Mouse (Mus musculus) 3134 (cell line): Measurements from ENCODE around the gene Ldah.

Experiments used
- DNase-seq: peaks from one replicate; pipeline ENCODE4 v3.0.0-alpha.2; 2011; ENCODE audit warnings: low spot score; ENCODE audit not compliant: insufficient read length; ENCODE audit errors: extremely low read depth

Gene Ldah

DNA sequence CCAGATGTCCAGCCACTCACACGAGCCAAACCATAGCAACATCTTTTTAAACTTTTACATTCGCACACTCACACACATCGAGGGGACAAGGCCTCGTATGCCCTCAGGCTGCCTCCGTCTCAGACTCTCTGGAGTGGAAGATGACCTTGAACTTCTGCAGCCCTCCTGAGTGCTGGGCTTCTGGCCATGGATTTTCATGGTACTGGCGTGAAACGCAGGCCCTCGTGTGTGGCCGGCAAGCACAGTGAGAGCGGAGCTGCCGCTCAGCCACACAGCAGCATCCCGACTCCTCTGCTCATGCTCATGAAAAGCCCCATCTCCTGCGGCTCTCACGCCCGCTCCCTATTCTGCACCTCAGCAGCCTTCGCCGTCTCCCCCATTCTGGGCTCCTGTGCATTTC is 103.1 kb downstream of the Ldah start:
- no peak for DNase-seq

DNA sequence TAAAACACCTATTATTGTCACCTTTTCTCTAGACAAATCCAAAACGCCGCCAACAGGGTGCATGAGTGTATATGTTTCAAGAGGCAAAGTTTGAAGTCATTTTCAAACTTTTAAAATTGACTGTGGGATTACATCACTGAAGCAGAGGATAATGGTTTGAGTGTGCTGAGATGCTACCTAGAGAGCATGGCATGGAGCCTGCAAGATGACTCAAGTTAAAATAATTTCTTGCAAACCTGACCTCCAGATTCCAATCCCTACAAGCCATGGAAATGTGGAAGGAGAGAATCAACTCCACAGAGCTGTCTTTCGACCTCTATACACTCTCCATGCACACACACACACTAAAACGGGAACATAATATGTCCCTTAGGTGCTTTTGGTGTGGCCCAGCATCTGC is 104.4 kb downstream of the Ldah start:
- DNase-seq: no peak

DNA sequence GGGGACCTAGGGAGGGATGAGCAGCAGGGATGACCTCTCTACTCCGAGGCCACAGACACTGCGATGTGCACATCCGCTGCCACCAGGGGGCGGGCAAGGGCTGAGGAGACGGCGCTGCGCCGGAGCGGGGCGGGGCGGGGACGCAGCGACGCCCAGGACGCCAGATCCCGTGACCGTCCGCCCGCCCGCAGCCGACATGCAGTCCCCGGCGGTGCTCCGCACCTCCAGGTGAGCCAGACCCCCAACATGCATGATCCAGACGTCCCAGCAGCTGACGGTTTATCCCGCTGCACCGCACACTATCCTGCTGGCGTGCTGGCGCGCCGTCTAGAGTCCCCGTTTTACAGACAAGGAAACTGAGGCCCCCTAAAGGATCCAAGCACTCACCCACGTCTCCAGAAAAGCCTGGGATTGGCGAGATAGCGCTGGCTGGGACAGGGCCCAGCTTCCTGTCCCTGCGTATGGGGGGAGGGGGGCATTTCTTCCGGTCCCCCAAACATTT is 105.4 kb downstream of the Ldah start, which contains the start of gene Hs1bp3:
Gene Hs1bp3 (plus strand): TSS at position 163 of the 502 bp plus-strand sequence.
- peak; percentile 84 for DNase-seq

DNA sequence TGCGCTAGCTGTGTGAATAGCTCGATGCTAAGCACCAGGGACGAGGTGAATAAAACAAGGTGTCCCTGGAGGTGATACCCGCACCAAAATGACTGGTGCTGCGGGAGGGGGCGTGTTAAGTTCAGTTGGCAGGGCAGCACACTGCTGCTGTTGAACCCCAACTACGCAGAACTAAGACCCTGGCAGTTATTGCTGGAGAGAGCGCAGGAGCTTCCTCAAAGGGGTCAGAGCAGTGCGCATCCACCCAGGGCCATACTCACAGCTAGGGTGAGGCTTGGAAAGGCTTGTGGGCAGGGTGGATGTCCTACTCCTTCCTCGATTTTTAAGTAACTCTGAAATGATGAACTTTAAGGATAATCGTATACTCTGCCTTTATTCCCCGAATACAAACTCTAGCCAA is 105.9 kb downstream of the Ldah start:
- DNase-seq: no peak

DNA sequence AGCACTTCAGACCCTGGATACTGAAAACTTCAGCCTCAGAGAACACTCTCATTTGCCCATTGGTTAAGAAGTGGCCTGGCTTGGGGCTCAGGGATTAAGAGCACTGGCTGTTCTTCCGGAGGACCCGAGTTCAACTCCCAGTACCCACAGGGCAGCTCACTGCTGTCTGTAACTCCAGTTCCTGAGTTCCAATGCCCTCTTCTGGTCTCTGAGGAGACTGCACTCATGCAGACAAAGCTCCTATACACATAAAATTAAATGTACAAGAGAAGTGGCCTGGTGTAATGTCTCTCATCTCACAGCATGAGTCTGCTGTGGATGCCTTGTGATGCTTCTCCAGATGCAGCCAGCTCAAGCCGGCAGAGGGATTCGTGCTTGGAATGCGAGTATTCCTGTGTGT is 108.6 kb downstream of the Ldah start:
- DNase-seq: no peak

DNA sequence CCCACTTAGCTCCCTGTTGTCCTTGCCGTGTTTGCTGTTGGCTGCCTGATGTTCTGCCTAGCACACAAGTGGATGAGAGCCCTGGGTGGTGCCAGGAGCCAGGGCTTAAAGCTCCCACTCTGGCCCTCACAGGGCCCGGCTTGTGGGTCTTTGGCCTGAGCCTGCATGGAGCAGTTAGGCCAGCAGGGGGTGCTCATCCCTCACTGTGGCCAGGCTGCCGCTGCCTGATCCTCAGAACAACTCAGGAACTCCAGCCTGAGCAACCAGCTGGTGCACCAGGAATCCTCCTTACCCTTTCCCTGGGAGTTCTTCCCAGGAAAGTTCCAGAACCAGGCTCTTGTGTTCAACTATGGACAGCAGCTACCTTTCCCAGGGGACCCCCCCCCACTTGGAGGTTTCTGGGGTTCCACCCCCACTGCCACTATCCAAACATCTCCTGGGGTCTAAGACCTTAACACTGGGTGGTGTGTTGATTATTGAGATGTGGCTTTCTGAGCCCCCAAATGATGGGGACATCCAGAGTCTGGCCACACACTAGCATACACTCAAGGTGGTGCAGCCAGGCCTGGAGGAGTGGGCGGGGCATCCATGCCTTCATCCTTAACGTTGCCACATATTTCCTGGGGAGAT is 112.3 kb downstream of the Ldah start:
- DNase-seq: peak; percentile 54

DNA sequence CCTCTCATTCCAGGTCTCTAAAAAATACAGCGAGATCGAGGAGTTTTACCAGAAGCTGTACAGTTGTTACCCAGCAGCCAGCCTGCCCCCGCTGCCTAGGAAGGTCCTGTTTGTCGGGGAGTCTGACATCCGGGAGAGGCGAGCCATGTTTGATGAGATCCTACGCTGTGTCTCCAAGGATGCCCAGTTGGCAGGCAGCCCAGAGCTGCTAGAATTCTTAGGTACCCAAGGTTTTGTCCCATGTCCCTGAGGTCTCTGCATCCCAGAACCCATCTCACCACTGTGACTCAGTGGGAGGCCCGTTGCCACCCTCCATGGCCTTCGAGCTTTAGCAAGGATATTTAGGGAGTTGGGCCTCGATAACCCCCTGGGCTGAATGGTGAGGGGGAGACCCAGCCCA is 113.6 kb downstream of the Ldah start:
- DNase-seq: no peak

DNA sequence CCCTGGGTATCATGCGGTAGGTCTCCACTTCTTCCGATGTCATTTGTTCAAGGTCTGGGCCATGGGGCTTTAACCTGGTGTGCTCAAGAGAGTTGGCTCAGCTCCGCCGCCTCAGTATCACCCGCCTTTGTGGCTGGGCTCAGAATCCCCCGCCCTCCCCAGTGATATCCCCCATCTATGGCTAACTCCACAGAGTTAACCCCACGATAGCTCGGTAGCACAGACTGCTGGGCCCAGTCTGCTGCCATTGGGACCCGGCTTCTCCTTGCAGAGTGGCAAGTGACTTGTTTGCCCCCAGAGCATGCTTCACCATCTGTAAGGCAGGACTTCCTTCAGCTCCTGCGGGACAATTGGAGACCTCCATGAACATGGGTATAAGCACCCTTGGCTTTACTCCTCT is 116.2 kb downstream of the Ldah start:
- DNase-seq: no peak

DNA sequence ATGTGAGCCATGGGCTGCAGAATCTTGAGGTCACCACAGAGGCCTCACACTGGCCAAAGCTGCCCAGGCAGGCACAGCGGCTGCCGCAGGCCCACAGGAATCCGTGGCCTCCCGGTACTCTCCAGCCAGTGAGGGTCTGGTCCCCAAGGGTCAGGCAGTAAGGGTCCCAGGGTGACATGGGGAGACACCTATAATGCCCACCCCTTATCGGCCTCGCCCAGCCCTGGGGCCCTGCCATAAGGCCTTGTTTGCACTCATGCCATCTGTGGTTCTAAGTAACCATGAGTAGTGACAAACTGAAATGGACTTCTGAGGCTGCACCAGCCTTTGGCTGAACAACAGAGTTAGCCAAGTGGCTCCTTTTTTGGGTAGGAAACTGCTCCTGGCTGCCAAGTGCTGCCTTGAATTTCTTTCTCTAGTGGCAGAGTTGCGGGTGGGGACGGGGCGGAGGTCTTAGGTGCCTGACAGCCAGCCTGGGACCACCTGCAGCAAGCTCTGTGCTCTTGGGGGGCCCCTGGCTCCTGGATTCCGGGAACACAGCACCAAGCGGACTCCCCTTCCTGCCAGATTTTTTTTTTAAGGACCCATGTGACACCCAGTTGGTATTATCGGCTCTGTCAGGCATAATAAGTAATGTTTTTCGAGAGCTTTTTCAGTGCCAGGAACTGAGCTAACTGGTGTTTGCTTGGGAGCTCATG is 117.5 kb downstream of the Ldah start:
- DNase-seq: no peak

DNA sequence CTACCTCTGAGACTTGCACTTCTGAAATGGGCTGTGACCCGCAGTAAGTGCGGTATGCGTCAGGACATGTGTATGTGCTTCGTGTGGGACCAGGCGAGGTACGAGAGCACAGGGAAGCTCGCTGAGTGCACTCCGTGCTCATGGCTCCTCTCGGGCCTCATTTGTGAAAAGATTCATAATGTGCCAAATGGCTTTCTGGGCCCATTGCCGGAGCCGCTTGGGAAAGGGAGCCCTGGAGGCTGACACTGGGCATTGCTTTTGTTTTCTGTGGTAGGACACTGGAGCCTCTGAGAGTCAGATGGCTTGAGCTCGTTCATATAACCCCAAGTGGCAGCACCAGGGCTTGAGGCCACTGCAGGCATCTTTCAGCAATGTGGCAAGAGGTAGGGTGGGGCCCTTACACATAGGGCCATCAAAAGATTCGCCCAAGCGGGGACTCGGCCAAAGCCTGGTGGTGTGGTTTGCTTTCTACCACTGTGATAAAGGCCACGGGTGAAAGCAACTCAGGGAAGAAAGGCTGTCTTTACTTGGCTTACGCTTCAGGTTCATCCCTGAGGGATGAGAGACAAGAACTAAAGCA is 118.1 kb downstream of the Ldah start:
- no peak for DNase-seq

DNA sequence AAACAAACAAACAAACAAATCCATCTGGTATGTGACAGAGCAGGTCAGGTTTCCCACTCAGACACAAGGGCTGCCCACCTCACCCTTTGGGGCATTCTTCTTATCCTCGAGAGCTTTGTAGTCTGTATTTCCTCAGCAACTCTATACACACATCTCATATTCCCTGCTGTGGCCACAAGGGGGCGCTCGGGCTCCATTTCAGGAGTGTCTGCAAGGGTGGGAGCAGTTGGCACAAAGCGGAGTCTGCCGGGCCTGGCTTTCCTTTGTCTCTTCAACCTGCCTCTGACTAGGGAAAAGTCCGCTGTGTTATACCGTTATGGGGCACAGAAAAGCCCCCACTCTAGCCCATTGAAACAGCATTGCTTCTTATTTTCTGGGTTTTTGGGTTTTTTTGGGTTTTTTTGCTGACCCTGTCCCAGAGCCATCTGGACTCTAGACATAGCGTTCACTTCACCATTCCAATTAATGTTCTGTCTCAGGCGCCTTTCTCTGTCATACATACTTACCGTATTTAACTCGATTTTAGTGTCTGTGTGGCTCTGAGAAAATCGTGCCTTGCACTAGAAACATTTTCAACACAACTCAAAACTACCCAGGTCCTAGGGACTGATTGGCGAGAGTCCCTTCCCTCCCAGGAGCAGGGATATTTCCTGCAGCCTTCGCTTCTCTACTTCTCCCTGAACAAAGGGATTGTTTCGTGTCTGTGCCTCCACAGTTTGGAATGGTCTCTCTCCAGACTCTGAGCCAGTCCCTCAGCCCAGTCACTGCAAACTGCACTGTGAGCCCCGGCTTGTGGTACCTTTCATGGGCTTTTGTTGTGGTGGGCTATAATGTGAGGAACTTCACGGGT is 119.1 kb downstream of the Ldah start:
- peak; percentile 56 for DNase-seq

DNA sequence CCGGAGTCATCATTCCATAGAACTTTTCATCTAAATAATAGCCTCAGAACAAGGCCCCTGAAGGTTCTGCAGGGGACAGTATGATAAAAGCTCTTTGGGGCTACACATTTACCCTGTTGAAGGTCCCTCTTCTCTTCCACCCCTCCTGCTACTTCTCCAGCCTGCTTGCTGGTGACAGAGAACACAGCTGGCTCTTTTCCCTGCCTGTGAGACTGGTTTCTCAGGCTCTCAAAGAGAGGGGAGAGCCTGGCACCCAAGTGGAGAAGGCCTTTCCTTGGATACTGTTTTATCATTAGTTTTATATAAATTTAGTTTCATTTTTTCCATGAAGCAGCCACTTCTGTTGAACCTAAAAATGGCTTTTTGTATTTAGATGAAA is 119.8 kb downstream of the Ldah start:
- DNase-seq: no peak

DNA sequence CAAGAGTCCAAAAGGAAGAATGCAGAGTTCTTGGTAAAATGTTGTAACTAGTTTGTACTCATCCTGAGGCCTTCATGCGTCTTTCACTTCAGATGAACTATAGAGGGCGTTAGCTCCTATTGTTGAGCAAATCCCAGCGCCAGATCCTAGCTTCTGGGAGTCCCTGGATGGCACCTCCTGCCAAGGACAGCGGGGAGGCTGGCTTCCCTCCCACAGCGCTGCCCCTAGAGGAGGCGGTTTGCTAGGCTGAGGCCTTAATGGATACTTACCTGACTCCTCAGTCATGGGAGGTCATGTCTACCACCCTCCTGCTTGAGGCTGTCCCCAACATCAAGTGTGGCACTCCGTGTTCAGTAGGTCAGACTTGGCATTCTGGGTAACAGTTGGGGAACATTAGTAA is 121.3 kb downstream of the Ldah start:
- no peak for DNase-seq

DNA sequence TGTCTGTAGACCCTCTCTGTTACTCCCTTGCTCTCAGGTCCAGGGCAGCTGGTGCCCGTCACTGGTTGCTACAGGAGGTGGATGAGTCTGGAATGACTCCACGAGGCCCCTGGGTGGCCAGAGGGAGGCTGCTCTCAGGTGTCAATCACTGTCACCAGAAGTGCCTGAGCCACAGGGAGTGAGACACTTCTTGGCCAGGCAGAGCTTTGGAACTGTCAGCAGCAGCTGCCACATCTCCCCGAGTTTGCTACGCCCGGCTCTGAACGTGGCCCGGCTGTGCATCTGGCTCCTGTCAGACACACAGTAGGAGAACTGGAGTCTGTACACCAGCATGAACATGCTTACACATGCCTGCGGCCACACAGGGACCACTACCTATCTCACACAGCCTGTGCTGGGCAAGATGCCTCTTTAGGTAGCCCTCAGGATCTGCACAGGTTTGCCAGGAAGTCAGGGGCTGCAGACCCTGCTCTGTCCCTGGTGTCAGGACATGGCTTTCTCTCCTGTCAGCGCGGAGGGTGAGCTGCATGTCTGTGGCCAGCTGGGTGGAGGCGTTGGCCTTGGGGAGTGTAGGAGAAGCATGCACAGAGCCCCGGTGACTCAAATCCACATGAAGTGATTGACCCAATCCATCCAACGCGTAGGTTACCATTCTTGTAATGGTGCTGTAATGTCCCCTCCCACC is 123.7 kb downstream of the Ldah start:
- DNase-seq: no peak

DNA sequence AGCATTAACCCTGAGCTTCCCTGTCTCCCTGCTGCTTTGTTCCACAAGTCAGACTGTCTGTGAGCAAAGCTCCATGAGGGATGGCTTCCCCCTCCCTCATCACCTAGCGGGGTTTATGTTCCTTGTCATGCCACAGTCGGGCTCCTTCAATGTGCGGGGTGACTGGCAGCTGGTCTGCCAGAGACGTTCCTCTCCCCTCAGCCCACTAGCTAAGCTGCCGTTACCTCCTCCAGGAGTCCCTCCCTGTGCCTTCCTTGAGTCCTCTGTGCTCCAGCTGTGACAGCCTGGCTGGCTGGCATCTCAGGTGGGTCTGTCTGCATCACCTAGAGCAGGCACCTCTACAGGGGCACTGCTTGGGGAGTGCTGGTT is 124.3 kb downstream of the Ldah start:
- DNase-seq: no peak

DNA sequence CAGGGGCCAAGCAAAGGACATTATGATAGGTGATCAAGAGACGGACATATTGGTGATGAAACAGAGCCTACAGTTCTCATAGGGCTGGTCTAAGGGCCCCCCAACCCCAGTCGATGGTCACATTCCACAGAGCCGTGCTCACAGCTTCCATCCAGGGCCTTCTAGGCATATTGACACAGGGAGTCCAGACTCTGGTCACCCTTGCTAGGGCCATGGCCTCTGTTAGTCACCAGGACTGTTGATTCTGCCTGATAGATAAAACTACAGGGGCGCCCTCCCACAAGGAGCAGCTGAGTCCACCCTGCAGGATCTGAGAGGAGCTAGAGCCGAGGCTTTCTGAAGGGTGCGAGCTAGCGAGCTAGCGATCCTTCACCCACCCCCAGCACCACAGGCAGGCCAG is 125.7 kb downstream of the Ldah start:
- no peak for DNase-seq

DNA sequence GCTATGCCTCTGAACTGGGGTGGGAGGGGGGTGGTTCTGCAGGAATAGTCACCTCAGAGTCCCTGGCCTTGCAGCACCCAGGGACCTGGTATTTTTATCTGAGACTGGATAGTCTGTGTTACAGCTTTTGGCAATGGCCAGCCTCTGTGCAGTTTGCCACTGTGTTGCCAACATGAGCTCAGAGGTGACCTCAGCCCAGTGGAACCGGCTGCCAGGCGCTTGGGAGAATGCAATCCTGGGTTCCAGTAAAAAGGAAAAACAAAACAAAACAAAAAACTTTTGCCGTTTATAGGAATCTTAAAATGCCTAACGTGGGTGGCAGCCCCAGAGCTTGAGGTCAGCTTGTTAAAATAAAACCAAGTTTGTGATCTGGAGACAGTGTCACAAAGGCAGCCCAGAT is 126.4 kb downstream of the Ldah start:
- no peak for DNase-seq
